Mouse (Mus musculus): ENCODE results near the gene Olfr1326-ps1.

Gene Olfr1326-ps1

DNA sequence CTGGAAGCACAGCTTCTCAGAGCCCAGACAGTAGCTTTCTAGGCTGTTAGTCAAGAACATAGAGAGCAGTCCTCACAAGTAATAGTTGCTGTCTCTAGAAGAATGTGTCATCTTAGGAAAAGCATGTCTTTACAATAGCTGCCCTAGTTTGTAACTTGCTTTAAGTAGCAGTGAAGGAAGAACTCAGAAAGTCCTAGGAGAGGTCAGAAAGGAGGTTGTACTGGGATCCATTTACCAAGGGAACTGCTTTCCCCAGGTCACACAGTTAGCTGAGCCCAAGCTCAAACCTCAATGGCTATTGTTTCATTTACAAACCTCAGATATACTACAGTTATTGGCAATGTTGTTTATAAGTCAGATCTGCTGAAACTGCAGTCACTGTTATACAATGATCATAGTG lies at the start of gene Olfr1326-ps1:
Olfr1326-ps1 (minus strand) TSS at position 101 of the 400 bp plus-strand sequence.
- DNase-seq (ENCODE audit: low spot score) = no peak

DNA sequence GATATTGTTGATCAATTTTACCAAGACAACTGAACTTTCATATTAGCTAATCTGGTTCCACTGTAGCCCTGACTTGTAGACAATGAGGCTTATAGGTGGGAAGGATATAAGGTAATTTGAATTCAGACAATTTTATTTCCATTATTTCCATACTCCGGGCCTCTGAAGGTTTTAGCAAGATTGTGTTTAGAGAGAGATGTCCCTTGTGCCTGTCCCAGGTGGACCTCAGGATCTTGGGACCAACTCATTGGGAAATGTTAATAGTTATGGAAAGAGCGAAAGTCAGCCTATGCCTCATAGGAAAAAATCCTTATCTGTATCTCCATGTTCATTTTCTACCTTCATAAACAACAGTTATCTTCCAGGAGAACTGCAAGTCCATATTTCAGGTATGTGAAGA lies 17.7 kb upstream of the Olfr1326-ps1 start, which contains the start of gene Olfr1325:
Olfr1325 (plus strand) TSS at position 301 of the 400 bp plus-strand sequence.
- DNase-seq (ENCODE audit: low spot score) = no peak
